Mouse (Mus musculus) hindbrain, embryonic 10.5 days (tissue): ENCODE results near the gene Scfd1. TPM values are rescaled to one million over a fixed set of nuclear protein-coding genes. Genes with fewer than 3 reads are reported as not detected.

Experiments
- DNase-seq: peaks from one replicate; pipeline ENCODE4 v3.0.0-alpha.2; 2017; ENCODE audit warnings: low spot score
- H3K27ac ChIP-seq: fragments of 300-500 bp; sonication (generic); 2 replicates; pipeline ENCODE4 v1.5.1; 2016; ENCODE audit warnings: mild to moderate bottlenecking, moderate library complexity
- H3K27me3 ChIP-seq: fragments of 300-500 bp; sonication (generic); 2 replicates; pipeline ENCODE4 v1.6.1; 2016; ENCODE audit warnings: mild to moderate bottlenecking; ENCODE audit not compliant: poor library complexity, insufficient read depth, severe bottlenecking
- H3K36me3 ChIP-seq: fragments of 300-500 bp; sonication (generic); 2 replicates; pipeline ENCODE4 v1.6.1; 2016; ENCODE audit warnings: mild to moderate bottlenecking, moderate library complexity
- H3K4me1 ChIP-seq: fragments of 300-500 bp; sonication (generic); replicated peaks from 2 replicates; pipeline ENCODE4 v1.6.1; 2016; ENCODE audit warnings: mild to moderate bottlenecking
- H3K4me3 ChIP-seq: fragments of 300-500 bp; sonication (generic); 2 replicates; pipeline ENCODE4 v1.5.1; 2016; ENCODE audit warnings: mild to moderate bottlenecking, moderate library complexity
- H3K9me3 ChIP-seq: fragments of 300-500 bp; sonication (generic); 2 replicates; pipeline ENCODE4 v1.6.1; 2016; ENCODE audit warnings: mild to moderate bottlenecking, moderate library complexity
- WGBS: fragments of 180-500 bp; shearing (Covaris S2); methylation state at CpG from one replicate; pipeline ENCODE4 v1.1.7; 2016; 5-methylcytosine and 5-hydroxymethylcytosine counted together
- polyA plus RNA-seq: library from polyadenylated mRNA; unstranded; fragments of >200 nt; fragmentation: Nextera tagmentation; extraction: Ambion mirVana; gene quantifications from 2 replicates; pipeline ENCODE4 v1.2.1, GENCODE M21; 2016

Scfd1 gene
- 60.3 and 62.1 TPM in 2 replicates for polyA plus RNA-seq

- 1% methylated on average over 34 of the region's 34 CpGs for WGBS
Observed at GRCm38 (mm10) chr12:51377003-51377887, at the start of gene Scfd1. TSS of gene Scfd1 (plus strand) at chr12:51377510.

GRCm38 (mm10) chr12:51337014-51337413 lies 40.3 kb upstream of the Scfd1 start:
- H3K27ac ChIP-seq: no peak overlapping the region
- no peaks in the 10 kb centered on the region for H3K27me3 ChIP-seq
- WGBS: 85% methylated on average over 1 of the region's 1 CpGs
- no peaks in the 10 kb centered on the region for H3K9me3 ChIP-seq
- no peak overlapping the region for H3K4me3 ChIP-seq
- DNase-seq: no peak
- no peaks in the 10 kb centered on the region for H3K36me3 ChIP-seq
- no peaks in the 10 kb centered on the region for H3K4me1 ChIP-seq

More at GRCm38 (mm10) chr12:51377003-51377887, at the start of gene Scfd1:
- Histone ChIP-seq H3K36me3 (peaks cover 42% of the 10 kb centered on the region), H3K4me1 (no peaks in the 10 kb centered on the region), H3K27me3 (no peaks in the 10 kb centered on the region), H3K9me3 (no peaks in the 10 kb centered on the region), H3K27ac (peak within 1 kb of the TSS; percentile 94), H3K4me3 (peak within 1 kb of the TSS; percentile 79)
- peak; percentile 95 for DNase-seq

GRCm38 (mm10) chr12:51346121-51346520 lies 31.2 kb upstream of the Scfd1 start:
- Histone ChIP-seq H3K27ac (no peak overlapping the region), H3K36me3 (peaks cover 7% of the 10 kb centered on the region; the same call in 1 of the 2 replicates), H3K27me3 (no peaks in the 10 kb centered on the region), H3K4me3 (no peak overlapping the region), H3K4me1 (peaks cover 21% of the 10 kb centered on the region), H3K9me3 (no peaks in the 10 kb centered on the region)
- DNase-seq: peak; percentile 14
- 21% methylated on average over 4 of the region's 4 CpGs for WGBS

- Histone ChIP-seq H3K36me3 (peaks cover 26% of the 10 kb centered on the region), H3K27ac (peak within 1 kb of the TSS; percentile 96), H3K4me1 (peaks cover 21% of the 10 kb centered on the region), H3K9me3 (no peaks in the 10 kb centered on the region), H3K4me3 (peak within 1 kb of the TSS; percentile 75), H3K27me3 (no peaks in the 10 kb centered on the region)
- under 1% methylated on average over 70 of the region's 70 CpGs for WGBS
- peak; percentile 97 for DNase-seq
Observed at GRCm38 (mm10) chr12:51347988-51348697, 29.2 kb upstream of the Scfd1 start, which contains the start of gene G2e3. TSS of gene G2e3 (plus strand) at chr12:51348061.

GRCm38 (mm10) chr12:51348698-51348998 lies 28.7 kb upstream of the Scfd1 start:
- Histone ChIP-seq H3K9me3 (no peaks in the 10 kb centered on the region), H3K27ac (peak overlapping the region; percentile 96), H3K4me1 (peaks cover 21% of the 10 kb centered on the region), H3K4me3 (peak overlapping the region; percentile 75), H3K27me3 (no peaks in the 10 kb centered on the region), H3K36me3 (peaks cover 31% of the 10 kb centered on the region)
- no peak for DNase-seq
- WGBS: under 1% methylated on average over 10 of the region's 10 CpGs

DNA sequence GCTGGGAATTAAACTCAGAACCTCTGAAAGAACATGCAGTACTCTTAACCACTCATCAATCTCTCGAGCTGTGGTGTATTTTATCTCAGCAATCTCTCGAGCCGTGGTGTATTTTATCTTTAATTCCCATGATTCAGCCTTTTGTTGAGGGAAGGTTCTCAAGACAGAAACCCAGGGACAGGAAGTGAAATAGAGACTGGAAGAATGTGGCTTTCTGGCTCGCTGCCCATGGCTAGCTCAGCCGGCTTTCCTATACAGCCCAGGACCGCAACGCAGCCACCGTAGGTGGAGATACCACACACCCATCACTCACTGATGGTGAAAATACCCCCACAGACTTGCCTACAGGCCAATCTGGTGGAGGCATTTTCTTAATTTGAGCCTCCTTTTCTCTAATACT lies 22.0 kb upstream of the Scfd1 start:
- no peak for DNase-seq
- H3K4me3 ChIP-seq: no peak overlapping the region
- no peaks in the 10 kb centered on the region for H3K9me3 ChIP-seq
- WGBS: 89% methylated on average over 8 of the region's 8 CpGs
- H3K27ac ChIP-seq: no peak overlapping the region
- peaks cover 8% of the 10 kb centered on the region for H3K4me1 ChIP-seq
- peaks cover 98% of the 10 kb centered on the region for H3K36me3 ChIP-seq
- H3K27me3 ChIP-seq: no peaks in the 10 kb centered on the region

GRCm38 (mm10) chr12:51361294-51361693 lies 16.0 kb upstream of the Scfd1 start:
- no peak overlapping the region for H3K27ac ChIP-seq
- no peak overlapping the region for H3K4me3 ChIP-seq
- DNase-seq: no peak
- no peaks in the 10 kb centered on the region for H3K4me1 ChIP-seq
- H3K36me3 ChIP-seq: peaks cover 100% of the 10 kb centered on the region
- H3K27me3 ChIP-seq: no peaks in the 10 kb centered on the region
- no peaks in the 10 kb centered on the region for H3K9me3 ChIP-seq

- H3K27me3 ChIP-seq: no peaks in the 10 kb centered on the region
- no peak for DNase-seq
- no peak overlapping the region for H3K4me3 ChIP-seq
- no peaks in the 10 kb centered on the region for H3K9me3 ChIP-seq
- no peaks in the 10 kb centered on the region for H3K4me1 ChIP-seq
- no peak overlapping the region for H3K27ac ChIP-seq
- 98% methylated on average over 1 of the region's 1 CpGs for WGBS
- H3K36me3 ChIP-seq: peaks cover 100% of the 10 kb centered on the region
Observed at GRCm38 (mm10) chr12:51362898-51363297, 14.4 kb upstream of the Scfd1 start.

- WGBS: 95% methylated on average over 3 of the region's 3 CpGs
- no peaks in the 10 kb centered on the region for H3K9me3 ChIP-seq
Observed at GRCm38 (mm10) chr12:51368504-51368903, 8.8 kb upstream of the Scfd1 start.

GRCm38 (mm10) chr12:51377888-51378190 lies 529 bp downstream of the Scfd1 start:
- peak overlapping the region; percentile 94 for H3K27ac ChIP-seq
- DNase-seq: no peak
- H3K9me3 ChIP-seq: no peaks in the 10 kb centered on the region
- no peaks in the 10 kb centered on the region for H3K4me1 ChIP-seq
- WGBS: 25% methylated on average over 6 of the region's 6 CpGs
- H3K36me3 ChIP-seq: peaks cover 37% of the 10 kb centered on the region
- H3K27me3 ChIP-seq: no peaks in the 10 kb centered on the region
- peak overlapping the region; percentile 79 for H3K4me3 ChIP-seq

More at GRCm38 (mm10) chr12:51368504-51368903, 8.8 kb upstream of the Scfd1 start:
- no peak for DNase-seq
- Histone ChIP-seq H3K4me1 (no peaks in the 10 kb centered on the region), H3K27me3 (no peaks in the 10 kb centered on the region), H3K36me3 (peaks cover 100% of the 10 kb centered on the region), H3K4me3 (no peak overlapping the region), H3K27ac (no peak overlapping the region)

- Histone ChIP-seq H3K36me3 (peaks cover 79% of the 10 kb centered on the region), H3K4me3 (no peak overlapping the region), H3K27me3 (no peaks in the 10 kb centered on the region), H3K9me3 (no peaks in the 10 kb centered on the region), H3K27ac (no peak overlapping the region), H3K4me1 (no peaks in the 10 kb centered on the region)
- WGBS: 97% methylated on average over 6 of the region's 6 CpGs
- DNase-seq: no peak
Observed at GRCm38 (mm10) chr12:51399871-51400270, 22.6 kb downstream of the Scfd1 start.

- Histone ChIP-seq H3K9me3 (no peaks in the 10 kb centered on the region), H3K27me3 (no peaks in the 10 kb centered on the region), H3K36me3 (peaks cover 72% of the 10 kb centered on the region), H3K27ac (no peak overlapping the region), H3K4me3 (no peak overlapping the region), H3K4me1 (no peaks in the 10 kb centered on the region)
- 78% methylated on average over 5 of the region's 5 CpGs for WGBS
- DNase-seq: peak; percentile 8
Observed at GRCm38 (mm10) chr12:51402060-51402698, 24.9 kb downstream of the Scfd1 start.
